Mouse (Mus musculus) stomach, embryonic 16.5 days (tissue): Measurements from ENCODE around the gene Phrf1. TPM values are rescaled to one million over a fixed set of nuclear protein-coding genes. Genes with fewer than 3 reads are reported as not detected.

Source experiments
- ATAC-seq: fragments of 200-750 bp; cut with Nextera tagmentation; 2 replicates; pipeline ENCODE4 v1.8.0; 2017; ENCODE audit warnings: moderate number of reproducible peaks, moderate TSS enrichment; ENCODE audit not compliant: insufficient read depth, low FRiP score
- H3K27ac ChIP-seq: fragments of 300-500 bp; sonication (generic); 2 replicates; pipeline ENCODE4 v1.5.1; 2014; ENCODE audit warnings: low read length
- H3K27me3 ChIP-seq: fragments of 300-500 bp; sonication (generic); 2 replicates; pipeline ENCODE4 v1.6.1; 2014; ENCODE audit warnings: low read length, control low read depth, mixed read lengths; ENCODE audit not compliant: control insufficient read depth, insufficient read depth
- H3K36me3 ChIP-seq: fragments of 300-500 bp; sonication (generic); 2 replicates; pipeline ENCODE4 v1.6.1; 2014; ENCODE audit warnings: low read length; ENCODE audit not compliant: control insufficient read depth, insufficient read depth
- H3K4me1 ChIP-seq: fragments of 300-500 bp; sonication (generic); 2 replicates; pipeline ENCODE4 v1.6.1; 2014; ENCODE audit warnings: low read length, control low read depth, mixed read lengths; ENCODE audit not compliant: control insufficient read depth, insufficient read depth
- H3K4me2 ChIP-seq: fragments of 300-500 bp; sonication (generic); 2 replicates; pipeline ENCODE4 v1.6.1; 2014; ENCODE audit warnings: low read depth, low read length, mixed read lengths
- H3K4me3 ChIP-seq: fragments of 300-500 bp; sonication (generic); replicated peaks from 2 replicates; pipeline ENCODE4 v1.5.1; 2014; ENCODE audit warnings: mild to moderate bottlenecking, low read length
- H3K9ac ChIP-seq: fragments of 300-500 bp; sonication (generic); 2 replicates; pipeline ENCODE4 v1.6.1; 2014; ENCODE audit warnings: low read length
- H3K9me3 ChIP-seq: fragments of 300-500 bp; sonication (generic); replicated peaks from 2 replicates; pipeline ENCODE4 v1.6.1; 2016; ENCODE audit warnings: low read length, control low read depth; ENCODE audit not compliant: control insufficient read depth
- WGBS: fragments of 180-500 bp; shearing (Covaris S2); extraction: QIAGEN DNeasy Blood & Tissue Kit; methylation state at CpG from one replicate; pipeline ENCODE4 v1.1.7; 2014; 5-methylcytosine and 5-hydroxymethylcytosine counted together
- polyA plus RNA-seq: library from polyadenylated mRNA; unstranded; fragments of >200 nt; fragmentation: Nextera tagmentation; extraction: Ambion mirVana; gene quantifications from 2 replicates; pipeline ENCODE4 v1.2.1, GENCODE M21; 2015

The Phrf1 gene
- polyA plus RNA-seq, 1 experiment from 2014 or later = 57.6 TPM

- 3% methylated on average over 46 of the region's 46 CpGs for whole genome bisulfite sequencing
- H3K4me3 ChIP-seq = peak within 1 kb of the TSS; percentile 39
- no peaks in the 10 kb centered on the region for H3K9me3 ChIP-seq
- no peaks in the 10 kb centered on the region for H3K36me3 ChIP-seq
- peaks cover 6% of the 10 kb centered on the region; the same call in 1 of the 2 replicates for H3K4me1 ChIP-seq
- H3K27me3 ChIP-seq = peaks cover 38% of the 10 kb centered on the region
- ATAC-seq = peak; percentile 26; the same call in 1 of the 2 replicates
- H3K4me2 ChIP-seq = peak within 1 kb of the TSS; percentile 59
- H3K9ac ChIP-seq = peak within 1 kb of the TSS; percentile 58
- no peak within 1 kb of the TSS for H3K27ac ChIP-seq
Measured at GRCm38 (mm10) chr7:141291921-141292582, 63.5 kb downstream of the Phrf1 start, which contains the start of gene Drd4. Drd4 (plus strand) TSS chr7:141292006.

GRCm38 (mm10) chr7:141292583-141293388, 64.2 kb downstream of the Phrf1 start:
- peak overlapping the region; percentile 59; the same call in 1 of the 2 replicates for H3K4me2 ChIP-seq
- H3K4me1 ChIP-seq = peaks cover 6% of the 10 kb centered on the region; the same call in 1 of the 2 replicates
- no peak overlapping the region for H3K4me3 ChIP-seq
- H3K27me3 ChIP-seq = peaks cover 38% of the 10 kb centered on the region
- H3K36me3 ChIP-seq = no peaks in the 10 kb centered on the region
- WGBS = 50% methylated on average over 15 of the region's 15 CpGs
- no peak overlapping the region for H3K27ac ChIP-seq
- no peaks in the 10 kb centered on the region for H3K9me3 ChIP-seq
- H3K9ac ChIP-seq = no peak overlapping the region
- ATAC-seq = no peak

GRCm38 (mm10) chr7:141293852-141294471, 65.4 kb downstream of the Phrf1 start:
- WGBS = 1% methylated on average over 53 of the region's 53 CpGs
- H3K27me3 ChIP-seq = peaks cover 38% of the 10 kb centered on the region
- peak; percentile 6; the same call in 1 of the 2 replicates for ATAC-seq

GRCm38 (mm10) chr7:141294479-141294878, 65.9 kb downstream of the Phrf1 start:
- Histone ChIP-seq H3K4me2 (peak overlapping the region; percentile 66), H3K9me3 (no peaks in the 10 kb centered on the region), H3K27me3 (peaks cover 38% of the 10 kb centered on the region), H3K4me1 (peaks cover 6% of the 10 kb centered on the region; the same call in 1 of the 2 replicates), H3K4me3 (peak overlapping the region; percentile 44), H3K36me3 (0 out of 2 replicates have a peak, but pooled peaks cover 3% of the 10 kb centered on the region), H3K27ac (no peak overlapping the region), H3K9ac (peak overlapping the region; percentile 58)
- 7% methylated on average over 22 of the region's 22 CpGs for WGBS
- no peak for ATAC-seq

More at GRCm38 (mm10) chr7:141293852-141294471, 65.4 kb downstream of the Phrf1 start:
- Histone ChIP-seq H3K4me3 (peak overlapping the region; percentile 44), H3K9me3 (no peaks in the 10 kb centered on the region), H3K4me1 (peaks cover 6% of the 10 kb centered on the region; the same call in 1 of the 2 replicates), H3K27ac (no peak overlapping the region), H3K36me3 (no peaks in the 10 kb centered on the region), H3K4me2 (peak overlapping the region; percentile 66), H3K9ac (peak overlapping the region; percentile 58)

DNA sequence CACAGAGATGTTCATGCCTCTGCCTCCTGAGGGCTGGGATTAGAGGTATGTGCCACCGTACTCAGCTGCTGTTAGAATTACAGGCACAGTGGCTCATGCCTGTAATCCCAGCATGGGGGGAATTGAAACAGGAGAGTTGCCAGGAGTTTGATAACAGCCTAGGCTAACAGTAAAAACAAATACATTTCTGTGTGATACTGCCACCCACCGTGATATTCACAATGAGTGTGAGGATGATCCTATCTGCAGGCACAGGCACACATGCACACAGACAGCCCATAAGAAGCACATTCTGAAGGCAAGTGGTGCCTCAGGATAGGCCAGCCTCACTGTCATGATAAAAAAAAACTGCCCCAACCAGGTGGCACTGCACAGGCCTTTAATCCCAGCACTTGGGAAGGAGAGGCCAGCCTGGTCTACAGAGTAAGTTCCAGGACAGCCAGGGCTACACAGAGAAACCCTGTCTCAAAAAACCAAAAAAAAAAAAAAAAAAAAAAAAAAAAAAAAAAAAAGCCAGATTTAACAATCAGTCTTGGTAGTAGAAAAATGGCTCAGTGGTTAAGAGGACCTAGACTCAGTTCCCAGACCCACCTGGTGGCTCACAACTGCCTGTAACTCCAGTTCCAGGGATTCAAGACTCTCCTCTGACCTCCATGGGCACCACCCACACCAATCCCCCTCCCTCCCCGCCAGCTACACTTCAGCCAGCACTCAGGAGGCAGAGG, 69.5 kb downstream of the Phrf1 start:
- peaks cover 26% of the 10 kb centered on the region for H3K27me3 ChIP-seq
- H3K4me3 ChIP-seq = no peak overlapping the region
- H3K27ac ChIP-seq = no peak overlapping the region
- H3K9me3 ChIP-seq = no peaks in the 10 kb centered on the region
- no peak for ATAC-seq
- no peak overlapping the region for H3K9ac ChIP-seq
- H3K36me3 ChIP-seq = peaks cover 8% of the 10 kb centered on the region; the same call in 1 of the 2 replicates
- 68% methylated on average over 3 of the region's 3 CpGs for whole genome bisulfite sequencing
- no peak overlapping the region for H3K4me2 ChIP-seq
- peaks cover 6% of the 10 kb centered on the region; the same call in 1 of the 2 replicates for H3K4me1 ChIP-seq

GRCm38 (mm10) chr7:141299175-141299574, 70.6 kb downstream of the Phrf1 start:
- no peak overlapping the region for H3K9ac ChIP-seq
- H3K4me1 ChIP-seq = no peaks in the 10 kb centered on the region
- no peaks in the 10 kb centered on the region for H3K9me3 ChIP-seq
- H3K36me3 ChIP-seq = peaks cover 8% of the 10 kb centered on the region; the same call in 1 of the 2 replicates
- 94% methylated on average over 8 of the region's 8 CpGs for whole genome bisulfite sequencing
- no peak overlapping the region for H3K4me3 ChIP-seq
- peaks cover 15% of the 10 kb centered on the region for H3K27me3 ChIP-seq
- ATAC-seq = no peak
- H3K27ac ChIP-seq = no peak overlapping the region
- H3K4me2 ChIP-seq = no peak overlapping the region

GRCm38 (mm10) chr7:141301386-141301785, 72.8 kb downstream of the Phrf1 start:
- H3K4me3 ChIP-seq = no peak overlapping the region
- H3K27ac ChIP-seq = no peak overlapping the region
- H3K9me3 ChIP-seq = no peaks in the 10 kb centered on the region
- no peak overlapping the region for H3K4me2 ChIP-seq
- ATAC-seq = no peak
- no peak overlapping the region for H3K9ac ChIP-seq
- no peaks in the 10 kb centered on the region for H3K4me1 ChIP-seq
- no peaks in the 10 kb centered on the region for H3K27me3 ChIP-seq
- 94% methylated on average over 9 of the region's 9 CpGs for WGBS
- H3K36me3 ChIP-seq = peaks cover 17% of the 10 kb centered on the region; the same call in 1 of the 2 replicates

DNA sequence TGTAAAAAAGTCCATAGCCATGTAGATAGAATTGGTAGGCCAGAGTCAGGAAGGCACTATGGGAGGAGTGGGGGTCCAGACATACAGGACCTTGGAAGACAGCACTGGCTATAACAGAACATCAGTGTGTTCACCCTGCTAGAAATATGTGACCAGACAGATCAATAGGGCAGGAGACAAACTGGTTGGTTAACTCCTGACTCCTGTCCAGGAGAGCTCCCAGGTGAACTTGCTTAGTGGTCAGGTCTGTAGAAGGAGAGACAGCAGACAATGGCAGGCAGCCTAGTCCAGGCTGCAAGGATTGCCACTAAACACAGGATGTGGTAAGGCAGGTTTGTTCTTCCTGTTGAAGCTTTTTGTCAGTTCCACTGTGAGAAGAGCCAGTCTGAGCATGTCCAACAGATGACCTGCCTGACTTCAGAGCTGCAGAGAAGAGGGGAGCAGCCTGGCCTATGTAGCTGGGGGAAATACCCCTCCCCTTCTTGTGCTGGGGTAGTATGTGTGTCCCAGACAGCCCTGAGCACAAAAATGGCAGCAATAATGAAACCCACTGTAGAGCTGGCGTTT, 74.2 kb downstream of the Phrf1 start:
- Histone ChIP-seq H3K27ac (0 out of 2 replicates have a peak overlapping the region, but pooled peaks have one; percentile 20), H3K27me3 (no peaks in the 10 kb centered on the region), H3K9ac (no peak overlapping the region), H3K4me3 (no peak overlapping the region), H3K4me1 (no peaks in the 10 kb centered on the region), H3K4me2 (no peak overlapping the region), H3K36me3 (peaks cover 23% of the 10 kb centered on the region), H3K9me3 (no peaks in the 10 kb centered on the region)
- 85% methylated on average over 1 of the region's 1 CpGs for WGBS
- no peak for ATAC-seq
